Mouse (Mus musculus) MEL (cell line): ENCODE data around the gene Chka. TPM values are rescaled to one million over a fixed set of nuclear protein-coding genes. Genes with fewer than 3 reads are reported as not detected.

Source experiments
- DNase-seq: peaks from one replicate; pipeline ENCODE4 v3.0.0; 2011; ENCODE audit warnings: low read depth, low spot score
- H3K27ac ChIP-seq: 2 replicates; pipeline ENCODE4 v1.5.1; 2012; ENCODE audit warnings: low read depth, mild to moderate bottlenecking, control low read depth, low read length, moderate library complexity; ENCODE audit not compliant: control insufficient read depth
- H3K27me3 ChIP-seq, 2 experiments: fragments of 150-350 bp in 1 of 2; sonication (generic) in 1 of 2; 2 replicates each; pipeline ENCODE4 v1.6.1; 2012; ENCODE audit warnings: low read length in 2 of 2, mild to moderate bottlenecking in 2 of 2, improper control_type of control experiment in 1 of 2, moderate library complexity in 1 of 2; ENCODE audit not compliant: insufficient read depth in 2 of 2, control insufficient read depth in 1 of 2
- H3K36me3 ChIP-seq, 2 experiments: 2 replicates each; pipeline ENCODE4 v1.6.1; 2012 to 2014; ENCODE audit warnings: low read length in 2 of 2, improper control_type of control experiment in 1 of 2, inconsistent platforms in 1 of 2, mild to moderate bottlenecking in 1 of 2; ENCODE audit not compliant: insufficient read depth in 2 of 2, control insufficient read depth in 1 of 2
- H3K4me1 ChIP-seq, 2 experiments: fragments of 150-350 bp in 1 of 2; sonication (generic) in 1 of 2; 2 replicates each; pipeline ENCODE4 v1.6.1; 2012; ENCODE audit warnings: low read length in 2 of 2, improper control_type of control experiment in 1 of 2, mild to moderate bottlenecking in 1 of 2; ENCODE audit not compliant: insufficient read depth in 2 of 2, control insufficient read depth in 1 of 2
- H3K4me3 ChIP-seq, 2 experiments: fragments of 150-350 bp in 1 of 2; sonication (generic) in 1 of 2; 2 replicates each; pipeline ENCODE4 v1.5.1; 2012; ENCODE audit warnings: low read depth in 2 of 2, low read length in 2 of 2, mild to moderate bottlenecking in 2 of 2, moderate library complexity in 2 of 2, control low read depth in 1 of 2, improper control_type of control experiment in 1 of 2; ENCODE audit not compliant: control insufficient read depth in 1 of 2, insufficient read depth in 1 of 2
- H3K79me2 ChIP-seq: 2 replicates; pipeline ENCODE4 v1.6.1; 2012; ENCODE audit warnings: mild to moderate bottlenecking, low read length, moderate library complexity; ENCODE audit not compliant: control insufficient read depth, poor library complexity, insufficient read depth
- H3K9ac ChIP-seq: 2 replicates; pipeline ENCODE4 v1.6.1; 2012; ENCODE audit warnings: low read depth, mild to moderate bottlenecking, control low read depth, low read length, moderate library complexity; ENCODE audit not compliant: control insufficient read depth, poor library complexity, severe bottlenecking
- H3K9me3 ChIP-seq: fragments of 150-350 bp; sonication (generic); replicated peaks from 2 replicates; pipeline ENCODE4 v1.6.1; 2012; ENCODE audit warnings: mild to moderate bottlenecking, low read length, improper control_type of control experiment, moderate library complexity; ENCODE audit not compliant: insufficient read depth
- CHD2 ChIP-seq: IDR thresholded peaks from 2 replicates; pipeline ENCODE4 v1.6.1; 2011; ENCODE audit warnings: low read length, improper control_type of control experiment
- CTCF ChIP-seq, 3 experiments: IDR thresholded peaks in 2 of 3; conservative IDR thresholded peaks in 1 of 3; 2 replicates each; pipeline ENCODE4 v1.5.1; 2011 to 2012; ENCODE audit warnings: low read length in 3 of 3, low read depth in 2 of 3, mild to moderate bottlenecking in 2 of 3, improper control_type of control experiment in 1 of 3, inconsistent platforms in 1 of 3, mixed read lengths in 1 of 3, moderate library complexity in 1 of 3; ENCODE audit not compliant: control insufficient read depth in 1 of 3, insufficient read depth in 1 of 3, poor library complexity in 1 of 3, severe bottlenecking in 1 of 3
- ELF1 ChIP-seq: IDR thresholded peaks from 2 replicates; pipeline ENCODE4 v1.6.1; 2014; ENCODE audit warnings: low read depth, mild to moderate bottlenecking, inconsistent platforms, low read length, improper control_type of control experiment, moderate library complexity
- EP300 ChIP-seq, 2 experiments: IDR thresholded peaks; 2 replicates each; pipeline ENCODE4 v1.6.1; 2011; ENCODE audit warnings: improper control_type of control experiment in 2 of 2, low read length in 2 of 2, low read depth in 1 of 2, mild to moderate bottlenecking in 1 of 2
- GABPA ChIP-seq: IDR thresholded peaks from 2 replicates; pipeline ENCODE4 v1.6.1; 2012; ENCODE audit warnings: low read depth, mild to moderate bottlenecking, inconsistent platforms, low read length, improper control_type of control experiment, moderate library complexity
- HCFC1 ChIP-seq: IDR thresholded peaks from 2 replicates; pipeline ENCODE4 v1.6.1; 2012; ENCODE audit warnings: low read depth, mild to moderate bottlenecking, inconsistent platforms, low read length, improper control_type of control experiment, moderate library complexity
- JUND ChIP-seq: IDR thresholded peaks from 2 replicates; pipeline ENCODE4 v1.6.1; 2011; ENCODE audit warnings: low read depth, mild to moderate bottlenecking, improper control_type of control experiment, low read length
- MAX ChIP-seq: IDR thresholded peaks from 2 replicates; pipeline ENCODE4 v1.6.1; 2011; ENCODE audit warnings: low read length, improper control_type of control experiment
- MAZ ChIP-seq: IDR thresholded peaks from 2 replicates; pipeline ENCODE4 v1.6.1; 2012; ENCODE audit warnings: low read depth, mild to moderate bottlenecking, inconsistent platforms, low read length, improper control_type of control experiment
- MYC ChIP-seq: IDR thresholded peaks from 2 replicates; pipeline ENCODE4 v1.6.1; 2011; ENCODE audit warnings: low read depth, mild to moderate bottlenecking, low read length, improper control_type of control experiment, moderate library complexity
- NELFE ChIP-seq: IDR thresholded peaks from 2 replicates; pipeline ENCODE4 v1.6.1; 2011; ENCODE audit warnings: low read depth, low read length, improper control_type of control experiment
- RCOR1 ChIP-seq: IDR thresholded peaks from 2 replicates; pipeline ENCODE4 v1.6.1; 2012; ENCODE audit warnings: low read depth, mild to moderate bottlenecking, inconsistent platforms, low read length, improper control_type of control experiment
- TAL1 ChIP-seq: IDR thresholded peaks from 2 replicates; pipeline ENCODE4 v1.6.1; 2012; ENCODE audit warnings: mild to moderate bottlenecking, inconsistent platforms, low read length, moderate library complexity, mixed read lengths
- TBP ChIP-seq: IDR thresholded peaks from 2 replicates; pipeline ENCODE4 v1.8.0; 2011; ENCODE audit warnings: low read depth, low read length, improper control_type of control experiment
- ZKSCAN1 ChIP-seq: IDR thresholded peaks from 2 replicates; pipeline ENCODE4 v1.6.1; 2012; ENCODE audit warnings: low read depth, mild to moderate bottlenecking, inconsistent platforms, low read length, improper control_type of control experiment, moderate library complexity
- ZMIZ1 ChIP-seq: IDR thresholded peaks from 2 replicates; pipeline ENCODE4 v1.6.1; 2012; ENCODE audit warnings: low read depth, mild to moderate bottlenecking, inconsistent platforms, low read length, improper control_type of control experiment, moderate library complexity
- polyA plus RNA-seq, 2 experiments: library from polyadenylated mRNA; stranded (reverse) in 1 of 2; unstranded in 1 of 2; fragments of >175 nt in 1 of 2; fragments of >200 nt in 1 of 2; gene quantifications; 2 replicates each; pipeline versions ENCODE4 v1.2.1 to v1.2.4; 2012; ENCODE audit warnings: low replicate concordance in 2 of 2, low read depth in 1 of 2; ENCODE audit not compliant: insufficient read length in 2 of 2, insufficient read depth in 1 of 2, missing spikeins in 1 of 2
- total RNA-seq: library from RNA; depleted of rRNA; stranded (reverse); fragments of 300-350 nt; gene quantifications from 2 replicates; pipeline ENCODE4 v1.2.3, GENCODE M21; 2012

Gene Chka
- total and polyA plus RNA-seq, 3 experiments, result 12.5 to 21.0 TPM; not detected in 1

DNA sequence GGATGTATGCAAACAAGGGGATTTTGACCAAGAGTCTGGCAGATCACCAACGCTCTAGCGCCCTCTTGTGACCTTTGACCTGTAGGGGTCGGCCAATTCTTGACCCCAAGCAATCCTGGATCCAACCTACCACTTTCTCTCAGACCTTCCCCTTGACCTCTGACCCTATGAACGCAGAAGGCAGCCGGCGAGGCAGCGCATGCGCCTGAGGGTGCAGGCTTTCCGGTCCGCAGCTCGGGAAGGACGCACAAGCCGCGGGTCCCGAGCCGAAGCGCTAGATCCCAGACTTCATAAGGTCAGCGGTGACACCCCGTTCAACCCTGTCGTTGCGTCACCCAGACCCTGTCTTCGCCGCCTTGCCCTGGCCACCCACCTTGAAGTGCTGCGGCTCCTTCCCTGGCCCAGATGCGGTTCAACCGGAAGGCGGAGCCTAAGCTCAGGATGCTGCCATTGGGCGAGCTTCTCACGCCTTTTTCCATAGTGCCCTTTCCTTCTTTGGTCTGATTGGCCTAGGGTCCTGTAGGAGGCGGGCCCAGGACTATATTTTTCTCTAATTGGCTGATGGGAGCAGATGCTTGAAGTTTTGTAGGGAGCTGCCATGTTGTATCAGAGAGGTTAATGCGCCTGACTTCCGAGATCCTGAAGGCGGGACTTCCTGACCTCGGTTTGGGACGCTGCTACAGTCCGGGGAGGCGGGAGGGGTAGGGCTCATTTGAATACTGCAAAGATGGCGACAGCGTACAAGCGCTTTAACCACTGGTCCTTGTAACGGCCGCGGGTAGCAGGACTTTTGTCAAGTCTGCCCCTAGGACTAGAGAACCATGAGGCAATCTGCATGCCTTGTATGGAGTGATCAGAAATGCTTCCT is 61.0 kb downstream of the Chka start, which contains the start of gene Ndufs8 (continued):
- TF ChIP-seq CHD2 (peak; percentile 90), ZKSCAN1 (no peak), MAX (peak; percentile 52; the same call in 1 of the 2 replicates), MYC (peak; percentile 51; the same call in 1 of the 2 replicates), TBP (peak; percentile 91), NELFE (peak; percentile 88), ZMIZ1 (peak; percentile 86), CTCF (IDR thresholded peaks at IDR 0.05 in 2 of 3, conservative IDR thresholded peaks at IDR 0.05 in 1 of 3; ENCODE audit: control insufficient read depth in 1 of 3, insufficient read depth in 1 of 3, low read depth in 2 of 3, low read length in 3 of 3, poor library complexity in 1 of 3, severe bottlenecking in 1 of 3) (peak in 1 of 3 experiments; percentile 12; a peak in 1 of 6 replicates), JUND (peak; percentile 25; the same call in 1 of the 2 replicates), ELF1 (peak; percentile 90)

DNA sequence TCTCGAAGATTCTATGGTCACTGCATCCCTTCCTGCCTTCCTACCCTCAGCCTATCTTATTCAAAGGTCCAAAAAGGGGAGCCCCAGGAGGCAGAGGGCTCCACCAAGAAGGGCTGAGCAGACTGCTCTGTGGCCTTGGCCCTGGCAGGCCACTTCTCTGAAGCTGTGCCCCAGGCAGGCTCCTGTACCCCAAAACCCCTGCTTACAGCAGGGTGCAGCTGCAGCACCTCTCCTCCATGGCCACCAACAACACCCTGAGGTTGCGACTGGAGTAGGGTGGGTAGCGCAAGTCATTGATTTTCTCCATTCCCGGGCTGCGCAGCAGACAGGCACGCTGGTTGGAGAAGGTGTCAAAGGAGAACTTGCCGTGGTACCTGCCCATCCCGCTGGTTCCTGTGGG is 62.1 kb downstream of the Chka start:
- no peaks in the 10 kb centered on the region for H3K27me3 ChIP-seq
- H3K9me3 ChIP-seq, result no peaks in the 10 kb centered on the region
- DNase-seq, result no peak
- H3K36me3 ChIP-seq, result peaks cover 0 to 10% of the 10 kb centered on the region in 2 experiments; a peak in 2 of 4 replicates
- peak overlapping the region; percentile 88 for H3K9ac ChIP-seq
- H3K4me1 ChIP-seq, result peaks cover 0 to 19% of the 10 kb centered on the region in 2 experiments; a peak in 3 of 4 replicates
- TF ChIP-seq HCFC1 (no peak), GABPA (no peak), NELFE (no peak), MAX (no peak), JUND (no peak), CTCF (IDR thresholded peaks at IDR 0.05 in 2 of 3, conservative IDR thresholded peaks at IDR 0.05 in 1 of 3; ENCODE audit: control insufficient read depth in 1 of 3, insufficient read depth in 1 of 3, low read depth in 2 of 3, low read length in 3 of 3, poor library complexity in 1 of 3, severe bottlenecking in 1 of 3) (no peak), MAZ (no peak), EP300 (IDR thresholded peaks at IDR 0.05; ENCODE audit: low read depth in 1 of 2, low read length in 2 of 2) (no peak), TAL1 (no peak), RCOR1 (no peak)
- H3K79me2 ChIP-seq, result peaks cover 14% of the 10 kb centered on the region
- H3K27ac ChIP-seq, result peak overlapping the region; percentile 79
- H3K4me3 ChIP-seq, result peak overlapping the region; percentile 86 to 88
